Mouse (Mus musculus) hindbrain, embryonic 15.5 days (tissue): ENCODE measurements around the gene Usp43. TPM values are rescaled to one million over a fixed set of nuclear protein-coding genes. Genes with fewer than 3 reads are reported as not detected.

Experiments used
- ATAC-seq: fragments of 200-750 bp; cut with Nextera tagmentation; 2 replicates; pipeline ENCODE4 v1.8.0; 2017; ENCODE audit warnings: low read depth, moderate number of reproducible peaks, moderate TSS enrichment; ENCODE audit not compliant: low FRiP score
- H3K27ac ChIP-seq: fragments of 300-500 bp; sonication (generic); replicated peaks from 2 replicates; pipeline ENCODE4 v1.5.1; 2015; ENCODE audit warnings: mild to moderate bottlenecking, inconsistent platforms
- H3K27me3 ChIP-seq: fragments of 300-500 bp; sonication (generic); 2 replicates; pipeline ENCODE4 v1.6.1; 2015; ENCODE audit warnings: control low read depth, inconsistent platforms
- H3K36me3 ChIP-seq: fragments of 300-500 bp; sonication (generic); 2 replicates; pipeline ENCODE4 v1.6.1; 2015; ENCODE audit warnings: control low read depth, inconsistent platforms
- H3K4me1 ChIP-seq: fragments of 300-500 bp; sonication (generic); replicated peaks from 2 replicates; pipeline ENCODE4 v1.6.1; 2015; ENCODE audit warnings: control low read depth, inconsistent platforms
- H3K4me2 ChIP-seq: fragments of 300-500 bp; sonication (generic); 2 replicates; pipeline ENCODE4 v1.6.1; 2015; ENCODE audit warnings: moderate library complexity, mild to moderate bottlenecking, inconsistent platforms
- H3K4me3 ChIP-seq: fragments of 300-500 bp; sonication (generic); 2 replicates; pipeline ENCODE4 v1.5.1; 2015; ENCODE audit warnings: mild to moderate bottlenecking, inconsistent platforms
- H3K9ac ChIP-seq: fragments of 300-500 bp; sonication (generic); 2 replicates; pipeline ENCODE4 v1.6.1; 2015; ENCODE audit warnings: inconsistent platforms
- H3K9me3 ChIP-seq: fragments of 300-500 bp; sonication (generic); 2 replicates; pipeline ENCODE4 v1.6.1; 2016; ENCODE audit warnings: control low read depth, inconsistent platforms
- WGBS: fragments of 180-500 bp; shearing (Covaris S2); methylation state at CpG from one replicate; pipeline ENCODE4 v1.1.7; 2015; 5-methylcytosine and 5-hydroxymethylcytosine counted together
- polyA plus RNA-seq: library from polyadenylated mRNA; unstranded; fragments of >200 nt; fragmentation: Nextera tagmentation; extraction: Ambion mirVana; gene quantifications from 2 replicates; pipeline ENCODE4 v1.2.1, GENCODE M21; 2015

The Usp43 gene
- polyA plus RNA-seq, result 0.46 and 0.97 TPM in 2 replicates

DNA sequence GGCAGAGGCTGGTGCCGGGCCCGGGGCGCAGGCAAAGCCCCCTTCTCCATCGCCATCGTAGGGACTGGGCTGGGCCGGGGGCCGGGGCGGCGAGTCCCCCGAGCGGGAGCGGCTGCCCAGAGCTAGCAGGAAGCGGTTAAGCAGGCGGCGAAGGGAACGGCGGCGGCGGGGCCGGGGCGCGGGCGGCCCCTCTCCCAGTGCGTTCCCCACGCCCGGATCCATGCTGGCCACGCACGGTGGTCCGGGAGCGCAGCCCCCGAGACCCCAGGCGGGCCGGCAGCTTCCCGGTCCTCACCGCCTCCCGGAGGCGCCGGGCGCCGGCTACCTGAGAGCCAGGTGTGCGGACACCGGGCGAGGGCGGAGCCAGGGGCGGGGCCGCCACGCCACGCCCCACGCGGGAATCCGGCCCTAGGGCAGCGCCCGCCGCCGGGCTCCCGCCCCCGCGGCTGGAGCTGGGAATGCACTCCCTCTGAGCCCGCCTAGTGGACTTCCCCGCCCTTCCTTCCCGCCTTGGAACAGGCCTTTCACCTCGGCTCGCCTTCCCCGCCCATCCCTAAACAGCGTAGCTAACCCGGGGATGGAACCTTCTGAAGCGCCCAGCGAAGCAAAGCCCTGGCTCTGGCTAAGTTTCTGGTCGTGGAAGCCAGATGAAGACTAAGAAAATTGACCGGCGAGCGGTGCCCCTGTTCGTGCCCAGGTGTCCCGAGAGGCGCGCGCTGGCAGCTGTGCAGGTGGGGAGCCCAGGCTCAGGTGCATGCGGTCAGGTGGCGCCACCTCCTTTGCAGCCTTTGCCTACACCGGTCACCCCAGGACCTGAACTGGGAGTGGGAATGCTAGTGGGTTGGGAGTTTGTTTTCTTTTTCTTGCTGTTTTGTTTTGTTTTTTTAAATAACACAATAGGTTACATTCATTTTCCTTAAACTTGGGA is at the start of gene Usp43:
Gene Usp43 (minus strand): TSS at position 327 of the 928 bp plus-strand sequence.
- no peaks in the 10 kb centered on the region for H3K36me3 ChIP-seq
- peak within 1 kb of the TSS; percentile 59 for H3K9ac ChIP-seq
- H3K4me3 ChIP-seq, result peak within 1 kb of the TSS; percentile 58
- no peaks in the 10 kb centered on the region for H3K9me3 ChIP-seq
- peak within 1 kb of the TSS; percentile 51; the same call in 1 of the 2 replicates for H3K27ac ChIP-seq
- WGBS, result under 1% methylated on average over 72 of the region's 80 CpGs
- peak within 1 kb of the TSS; percentile 100 for H3K4me2 ChIP-seq
- H3K4me1 ChIP-seq, result peaks cover 18% of the 10 kb centered on the region
- H3K27me3 ChIP-seq, result peaks cover 25% of the 10 kb centered on the region
- peak; percentile 57; the same call in 1 of the 2 replicates for ATAC-seq

- Histone ChIP-seq H3K4me2 (no peak overlapping the region), H3K4me3 (no peak overlapping the region), H3K4me1 (peaks cover 19% of the 10 kb centered on the region), H3K27ac (no peak overlapping the region), H3K36me3 (peaks cover 13% of the 10 kb centered on the region), H3K9ac (no peak overlapping the region), H3K9me3 (no peaks in the 10 kb centered on the region), H3K27me3 (no peaks in the 10 kb centered on the region)
- no peak for ATAC-seq
- 70% methylated on average over 11 of the region's 11 CpGs for WGBS
These were observed 45.9 kb upstream of the Usp43 start for GRCm38 (mm10) chr11:67967831-67968230.

DNA sequence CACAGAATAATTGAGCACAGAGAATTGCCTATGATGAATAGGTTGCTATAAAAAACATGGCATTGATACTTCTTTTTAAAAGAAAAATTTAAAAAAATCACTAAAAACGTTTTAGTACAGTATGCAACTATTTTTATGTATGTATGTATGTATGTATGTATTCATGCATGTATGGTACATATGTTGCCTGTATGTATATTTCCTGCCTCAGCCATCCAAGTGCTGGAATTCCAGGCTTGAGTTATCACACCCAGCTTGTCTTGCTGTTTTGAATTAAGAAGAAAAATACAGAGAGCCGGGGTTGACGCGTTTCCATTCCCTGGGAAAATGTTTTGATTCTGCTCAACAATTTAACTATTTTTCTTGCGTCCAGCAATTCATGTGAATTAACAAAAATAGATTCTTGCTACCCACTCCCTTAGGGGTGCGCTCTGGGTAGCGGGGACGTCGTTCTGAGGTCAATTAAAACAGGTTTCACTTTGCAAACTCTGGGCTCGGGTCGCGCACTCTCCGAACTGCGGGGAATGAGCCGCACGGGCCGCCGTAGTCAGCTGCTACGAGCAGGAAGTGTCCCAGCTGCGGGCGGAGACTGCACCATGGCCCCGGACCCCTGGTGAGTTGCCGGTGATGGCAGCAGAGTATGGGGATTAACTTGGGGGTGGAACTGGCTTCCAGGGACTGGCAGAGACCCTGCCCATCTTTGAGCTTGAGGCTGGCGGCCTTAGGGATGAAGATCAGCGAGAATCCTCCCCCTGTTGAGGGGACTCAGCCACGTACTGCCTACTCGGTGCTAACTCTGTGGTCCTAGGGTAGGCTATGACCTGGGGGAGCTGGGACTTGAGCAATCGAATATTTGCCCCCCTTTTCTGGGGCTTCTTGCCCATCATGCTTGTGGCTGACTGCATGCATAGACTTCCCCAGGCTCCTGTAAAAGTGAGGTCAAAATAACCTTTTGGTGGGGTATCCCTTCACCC is 44.2 kb upstream of the Usp43 start, which contains the start of gene Stx8:
Gene Stx8 (plus strand): TSS at position 289 of the 974 bp plus-strand sequence.
- under 1% methylated on average over 28 of the region's 28 CpGs for WGBS
- peak within 1 kb of the TSS; percentile 23; the same call in 1 of the 2 replicates for H3K27ac ChIP-seq
- H3K4me2 ChIP-seq, result peak within 1 kb of the TSS; percentile 95
- peaks cover 19% of the 10 kb centered on the region for H3K4me1 ChIP-seq
- peak within 1 kb of the TSS; percentile 88 for H3K9ac ChIP-seq
- no peaks in the 10 kb centered on the region for H3K9me3 ChIP-seq
- peak within 1 kb of the TSS; percentile 87 for H3K4me3 ChIP-seq
- peak; percentile 80 for ATAC-seq
- no peaks in the 10 kb centered on the region for H3K27me3 ChIP-seq
- H3K36me3 ChIP-seq, result peaks cover 13% of the 10 kb centered on the region

DNA sequence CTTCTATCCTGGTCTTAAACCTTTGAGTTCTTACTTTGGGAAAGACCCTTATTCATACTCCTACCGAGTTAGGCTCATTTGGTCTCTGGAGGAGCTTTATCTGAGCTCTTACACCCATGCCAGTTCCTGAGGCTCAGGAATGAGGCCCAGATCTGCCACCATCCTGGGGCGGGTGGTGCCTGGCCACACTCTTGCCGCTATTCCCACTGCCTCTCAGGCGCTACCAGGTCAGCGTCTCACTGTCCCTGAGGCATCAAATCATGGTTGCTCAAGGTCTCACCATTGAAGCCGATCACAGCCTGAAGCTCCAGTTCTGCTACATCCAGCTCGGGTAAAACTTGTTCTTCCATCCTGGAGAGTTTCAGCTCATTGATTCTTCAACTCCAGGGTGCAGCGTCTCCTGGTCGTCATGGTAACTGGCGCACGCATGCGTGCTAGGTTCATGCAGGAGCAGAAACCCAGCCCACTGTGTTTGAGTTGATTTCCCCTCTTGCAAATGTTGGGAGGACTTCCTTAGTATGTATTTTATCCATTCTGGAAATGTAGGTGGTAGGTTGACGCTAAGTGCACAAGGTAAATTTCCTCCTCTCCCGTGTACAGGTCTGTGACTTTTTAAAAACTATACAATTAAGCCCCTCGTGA is 43.4 kb upstream of the Usp43 start, which contains the start of gene Cfap52:
Gene Cfap52 (minus strand): TSS at position 410 of the 642 bp plus-strand sequence.
- H3K36me3 ChIP-seq, result peaks cover 7% of the 10 kb centered on the region
- 6% methylated on average over 15 of the region's 15 CpGs for WGBS
- H3K27me3 ChIP-seq, result no peaks in the 10 kb centered on the region
- peak within 1 kb of the TSS; percentile 88 for H3K9ac ChIP-seq
- peak; percentile 83 for ATAC-seq
- H3K27ac ChIP-seq, result peak within 1 kb of the TSS; percentile 23; the same call in 1 of the 2 replicates
- peak within 1 kb of the TSS; percentile 95 for H3K4me2 ChIP-seq
- peak within 1 kb of the TSS; percentile 87 for H3K4me3 ChIP-seq
- H3K4me1 ChIP-seq, result peaks cover 19% of the 10 kb centered on the region
- no peaks in the 10 kb centered on the region for H3K9me3 ChIP-seq

DNA sequence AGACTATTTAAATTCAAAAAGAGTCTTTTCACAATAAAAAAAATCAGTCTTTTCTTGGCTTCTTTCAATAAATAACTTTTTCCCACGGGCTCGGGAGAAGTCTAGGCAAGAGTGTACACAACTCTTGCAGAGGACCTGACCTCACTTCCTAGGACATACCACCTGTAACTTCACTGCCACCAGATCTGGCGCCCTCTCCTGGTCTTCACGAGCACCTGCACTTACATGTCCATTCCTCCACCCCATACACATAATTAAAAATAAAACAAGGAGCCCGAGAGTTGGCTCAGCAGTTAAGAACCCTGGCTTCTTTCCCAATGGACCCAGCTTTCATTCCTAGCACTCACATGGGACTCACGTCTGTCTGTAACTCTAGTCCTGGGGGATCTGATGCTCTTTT is 42.2 kb upstream of the Usp43 start:
- Histone ChIP-seq H3K27ac (no peak overlapping the region), H3K9ac (no peak overlapping the region), H3K4me1 (peaks cover 19% of the 10 kb centered on the region), H3K9me3 (no peaks in the 10 kb centered on the region), H3K4me3 (no peak overlapping the region), H3K4me2 (no peak overlapping the region), H3K27me3 (no peaks in the 10 kb centered on the region), H3K36me3 (no peaks in the 10 kb centered on the region)
- ATAC-seq, result no peak
- WGBS, result 79% methylated on average over 6 of the region's 6 CpGs

DNA sequence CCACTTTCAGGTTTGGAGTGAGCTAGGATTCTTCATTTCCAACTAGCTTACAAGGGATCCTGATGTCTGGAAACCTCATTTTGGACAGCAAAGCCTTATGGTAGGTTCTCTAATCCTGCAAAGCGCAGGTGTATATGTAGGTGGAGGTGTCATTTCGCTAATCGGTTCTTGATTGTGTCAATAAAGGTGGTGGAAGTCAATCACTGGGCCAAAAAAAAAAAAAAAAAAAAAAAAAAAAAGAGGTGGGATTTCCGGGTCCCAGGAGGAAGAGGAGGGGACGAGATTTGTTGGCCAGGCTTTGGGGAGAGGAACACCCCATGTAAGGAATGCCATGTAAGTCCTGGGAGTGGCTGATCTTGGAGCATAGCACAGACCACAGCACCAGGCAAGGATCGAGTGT is 32.5 kb upstream of the Usp43 start:
- Histone ChIP-seq H3K9ac (no peak overlapping the region), H3K4me3 (no peak overlapping the region), H3K4me2 (no peak overlapping the region), H3K9me3 (no peaks in the 10 kb centered on the region), H3K4me1 (no peaks in the 10 kb centered on the region), H3K27me3 (no peaks in the 10 kb centered on the region), H3K36me3 (no peaks in the 10 kb centered on the region), H3K27ac (no peak overlapping the region)
- WGBS, result 83% methylated on average over 6 of the region's 6 CpGs
- no peak for ATAC-seq

DNA sequence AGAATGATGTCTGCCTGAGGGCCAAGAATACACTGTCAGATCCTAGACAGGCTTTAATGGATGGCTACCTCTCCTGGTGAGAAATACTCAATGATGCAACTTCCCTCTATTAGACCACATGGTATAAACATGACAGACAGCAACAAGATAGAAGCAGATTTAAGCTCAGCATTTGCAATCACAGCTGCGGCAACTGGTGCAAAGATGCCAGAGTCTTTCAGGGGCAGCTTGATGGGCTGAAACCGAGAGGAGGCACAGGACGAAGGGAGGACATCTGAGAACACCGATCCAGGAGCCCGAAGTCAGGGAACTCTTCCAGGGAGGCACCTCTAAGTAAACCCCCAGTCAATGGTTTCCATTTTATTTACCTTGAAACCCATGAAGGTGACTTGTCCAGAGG is 31.7 kb upstream of the Usp43 start:
- no peak overlapping the region for H3K4me2 ChIP-seq
- H3K27me3 ChIP-seq, result no peaks in the 10 kb centered on the region
- H3K4me3 ChIP-seq, result no peak overlapping the region
- H3K4me1 ChIP-seq, result no peaks in the 10 kb centered on the region
- H3K9me3 ChIP-seq, result no peaks in the 10 kb centered on the region
- WGBS, result 88% methylated on average over 5 of the region's 5 CpGs
- H3K27ac ChIP-seq, result no peak overlapping the region
- ATAC-seq, result no peak
- H3K9ac ChIP-seq, result no peak overlapping the region
- H3K36me3 ChIP-seq, result no peaks in the 10 kb centered on the region

GRCm38 (mm10) chr11:67949475-67949874 is 27.5 kb upstream of the Usp43 start:
- H3K27me3 ChIP-seq, result no peaks in the 10 kb centered on the region
- no peaks in the 10 kb centered on the region for H3K36me3 ChIP-seq
- H3K4me2 ChIP-seq, result no peak overlapping the region
- no peaks in the 10 kb centered on the region for H3K9me3 ChIP-seq
- H3K9ac ChIP-seq, result no peak overlapping the region
- 85% methylated on average over 9 of the region's 9 CpGs for WGBS
- no peak overlapping the region for H3K27ac ChIP-seq
- no peak for ATAC-seq
- H3K4me3 ChIP-seq, result no peak overlapping the region
- H3K4me1 ChIP-seq, result no peaks in the 10 kb centered on the region

DNA sequence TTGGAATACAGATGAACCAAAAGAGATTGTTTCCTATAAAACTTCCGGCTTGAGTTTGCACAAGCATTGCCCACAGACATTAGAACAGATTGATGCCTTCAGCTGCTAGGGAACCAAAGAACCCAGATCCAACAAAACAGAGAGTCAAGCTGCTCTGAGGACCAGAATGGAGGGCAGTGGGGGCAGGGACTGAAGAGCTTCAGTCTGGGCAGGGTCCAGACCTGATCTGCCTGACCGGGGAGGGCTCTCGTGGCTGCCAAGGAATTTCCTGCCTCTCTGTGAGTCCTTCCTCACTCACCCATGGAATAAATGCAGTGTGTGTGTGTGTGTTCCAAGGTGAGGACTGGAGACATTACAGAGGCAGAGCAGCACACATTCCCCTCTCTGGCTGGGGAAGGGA is 26.3 kb upstream of the Usp43 start:
- Histone ChIP-seq H3K9me3 (no peaks in the 10 kb centered on the region), H3K9ac (no peak overlapping the region), H3K27ac (no peak overlapping the region), H3K27me3 (no peaks in the 10 kb centered on the region), H3K4me2 (no peak overlapping the region), H3K4me3 (no peak overlapping the region), H3K4me1 (no peaks in the 10 kb centered on the region), H3K36me3 (no peaks in the 10 kb centered on the region)
- no peak for ATAC-seq
- WGBS, result 66% methylated on average over 3 of the region's 3 CpGs

- no peaks in the 10 kb centered on the region for H3K9me3 ChIP-seq
- WGBS, result 96% methylated on average over 3 of the region's 3 CpGs
- H3K9ac ChIP-seq, result no peak overlapping the region
- no peaks in the 10 kb centered on the region for H3K36me3 ChIP-seq
- no peak overlapping the region for H3K27ac ChIP-seq
- H3K4me3 ChIP-seq, result no peak overlapping the region
- H3K4me1 ChIP-seq, result no peaks in the 10 kb centered on the region
- ATAC-seq, result no peak
- H3K4me2 ChIP-seq, result no peak overlapping the region
- H3K27me3 ChIP-seq, result no peaks in the 10 kb centered on the region
These were observed 10.2 kb upstream of the Usp43 start for GRCm38 (mm10) chr11:67932156-67932555.

GRCm38 (mm10) chr11:67926348-67927055 is 4.5 kb upstream of the Usp43 start:
- Histone ChIP-seq H3K27me3 (no peaks in the 10 kb centered on the region), H3K4me3 (no peak overlapping the region), H3K27ac (no peak overlapping the region), H3K36me3 (no peaks in the 10 kb centered on the region), H3K4me1 (peaks cover 10% of the 10 kb centered on the region), H3K4me2 (no peak overlapping the region), H3K9me3 (no peaks in the 10 kb centered on the region), H3K9ac (no peak overlapping the region)
- ATAC-seq, result no peak
- 20% methylated on average over 12 of the region's 15 CpGs for WGBS
